Mouse (Mus musculus): ENCODE measurements at regions not wholly inside any gene's neighbourhood (a gene's known extent, or its start where the extent isn't known, plus 50 kb on each side); places are given as distances from the start of the nearest gene placed in this dataset.

DNA sequence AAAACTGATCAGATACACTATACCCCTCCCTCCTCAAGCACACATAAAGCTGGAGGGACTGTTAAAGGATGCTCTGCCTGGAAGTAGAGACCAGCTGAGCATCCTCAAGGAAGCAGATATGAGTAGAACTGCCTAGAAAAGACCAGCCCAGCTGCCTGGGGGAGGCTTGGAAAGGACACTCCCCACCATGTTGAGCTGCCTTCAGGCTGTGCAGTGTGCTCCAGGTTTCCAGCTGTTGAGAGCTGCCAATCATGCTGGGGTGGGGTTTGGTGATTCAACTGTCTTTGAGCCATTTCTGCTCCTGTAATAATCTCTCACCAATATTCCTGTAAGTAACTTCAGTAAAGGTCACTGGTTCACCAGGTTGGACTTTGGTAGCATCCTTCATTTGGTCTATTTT lies 110.4 kb downstream of the Fgf9 start:
- TF ChIP-seq POLR2A (IDR thresholded peaks at IDR 0.05; ENCODE audit: borderline replicate concordance, insufficient read depth, low read length) (no peak), CTCF (IDR thresholded peaks at IDR 0.05; ENCODE audit: borderline replicate concordance, insufficient read depth, low read depth, low read length) (no peak)
